Mouse (Mus musculus) intestine, postnatal 0 days (tissue): ENCODE results near the gene Rhd. TPM values are rescaled to one million over a fixed set of nuclear protein-coding genes. Genes with fewer than 3 reads are reported as not detected.
A peak's percentile ranks its signal among the peaks of the same experiment; 100 is the strongest.

Source experiments
- ATAC-seq: fragments of 200-750 bp; cut with Nextera tagmentation; 2 replicates; pipeline ENCODE4 v1.8.0; 2017; ENCODE audit warnings: mild to moderate bottlenecking, moderate TSS enrichment, moderate library complexity
- H3K27ac ChIP-seq: fragments of 300-500 bp; sonication (generic); 2 replicates; pipeline ENCODE4 v1.5.1; 2014; ENCODE audit warnings: mild to moderate bottlenecking, low read depth, low read length, moderate library complexity
- H3K27me3 ChIP-seq: fragments of 300-500 bp; sonication (generic); replicated peaks from 2 replicates; pipeline ENCODE4 v1.6.1; 2014; ENCODE audit warnings: low read length, mixed read lengths; ENCODE audit not compliant: control insufficient read depth, insufficient read depth
- H3K36me3 ChIP-seq: fragments of 300-500 bp; sonication (generic); 2 replicates; pipeline ENCODE4 v1.6.1; 2014; ENCODE audit warnings: mild to moderate bottlenecking, moderate library complexity; ENCODE audit not compliant: control insufficient read depth, insufficient read depth
- H3K4me1 ChIP-seq: fragments of 300-500 bp; sonication (generic); replicated peaks from 2 replicates; pipeline ENCODE4 v1.6.1; 2014; ENCODE audit warnings: antibody characterized with exemption, low read length, mixed read lengths; ENCODE audit not compliant: control insufficient read depth, insufficient read depth
- H3K4me2 ChIP-seq: fragments of 300-500 bp; sonication (generic); replicated peaks from 2 replicates; pipeline ENCODE4 v1.6.1; 2014; ENCODE audit warnings: low read depth, mild to moderate bottlenecking, moderate library complexity
- H3K4me3 ChIP-seq: fragments of 300-500 bp; sonication (generic); 2 replicates; pipeline ENCODE4 v1.5.1; 2014; ENCODE audit warnings: low read depth, low read length
- H3K9ac ChIP-seq: fragments of 300-500 bp; sonication (generic); 2 replicates; pipeline ENCODE4 v1.6.1; 2014; ENCODE audit warnings: mild to moderate bottlenecking, low read depth, low read length
- H3K9me3 ChIP-seq: fragments of 300-500 bp; sonication (generic); 2 replicates; pipeline ENCODE4 v1.6.1; 2016; ENCODE audit warnings: mixed run types; ENCODE audit not compliant: control insufficient read depth
- CTCF ChIP-seq: sonication (generic); IDR thresholded peaks from 2 replicates; pipeline ENCODE4 v1.5.1; 2016; ENCODE audit warnings: low read depth, mild to moderate bottlenecking, control low read depth, antibody characterized with exemption, moderate library complexity
- WGBS: fragments of 180-500 bp; shearing (Covaris S2); extraction: QIAGEN DNeasy Blood & Tissue Kit; methylation state at CpG from one replicate; pipeline ENCODE4 v1.1.7; 2014; 5-methylcytosine and 5-hydroxymethylcytosine counted together
- polyA plus RNA-seq: library from polyadenylated mRNA; unstranded; fragments of >200 nt; fragmentation: Nextera tagmentation; extraction: Ambion mirVana; gene quantifications from 2 replicates; pipeline ENCODE4 v1.2.1, GENCODE M21; 2015

Gene Rhd
- polyA plus RNA-seq, 1 experiment from 2014 or later = 0.10 TPM

DNA sequence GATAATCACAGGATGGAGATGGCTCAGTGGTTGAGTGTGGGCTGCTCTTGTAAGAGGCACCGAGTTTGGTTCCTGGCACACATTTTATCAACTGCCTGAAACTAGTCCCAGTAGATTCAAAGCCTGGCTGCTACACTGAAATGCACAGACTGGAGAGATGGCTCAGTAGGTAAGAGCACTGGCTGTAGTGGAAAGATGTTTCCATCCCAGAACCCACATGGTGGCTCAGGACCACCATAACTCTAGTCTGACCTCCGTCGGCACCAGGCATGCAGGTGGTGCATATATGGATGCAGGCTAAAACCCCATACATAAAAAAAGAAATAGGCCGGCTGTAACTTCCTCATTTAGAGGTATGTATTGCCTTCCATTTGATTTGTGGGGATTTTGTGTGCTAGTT is 65.2 kb downstream of the Rhd start:
- no peak overlapping the region for H3K4me2 ChIP-seq
- H3K4me3 ChIP-seq = no peak overlapping the region
- ATAC-seq = no peak
- H3K9me3 ChIP-seq = no peaks in the 10 kb centered on the region
- H3K4me1 ChIP-seq = peaks cover 7% of the 10 kb centered on the region; the same call in 1 of the 2 replicates
- no peak overlapping the region for H3K27ac ChIP-seq
- H3K36me3 ChIP-seq = peaks cover 40% of the 10 kb centered on the region
- H3K9ac ChIP-seq = no peak overlapping the region
- no peaks in the 10 kb centered on the region for H3K27me3 ChIP-seq
- WGBS = 70% methylated on average over 4 of the region's 4 CpGs
- no peak for TF ChIP-seq CTCF

DNA sequence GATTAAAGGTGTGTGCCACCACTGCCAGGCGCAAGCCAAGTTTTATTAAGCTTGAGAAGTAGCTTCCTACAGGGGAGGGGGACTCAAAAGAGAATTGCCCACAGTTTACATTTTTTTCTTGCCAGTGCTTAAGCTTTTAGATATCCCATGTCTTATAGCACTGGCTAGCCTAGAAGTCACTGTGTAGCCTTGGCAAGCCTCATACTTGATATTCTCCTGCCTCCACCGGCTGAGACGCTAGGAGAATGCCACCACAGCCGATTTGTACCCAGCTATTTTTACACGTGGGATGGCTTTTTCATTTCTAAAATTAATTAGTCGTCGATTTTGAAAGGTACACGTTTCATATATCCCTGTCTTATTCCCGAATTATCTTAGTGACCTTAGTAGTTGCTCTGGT is 65.9 kb downstream of the Rhd start:
- Histone ChIP-seq H3K4me3 (peak overlapping the region; percentile 85), H3K4me1 (peaks cover 5% of the 10 kb centered on the region; the same call in 1 of the 2 replicates), H3K27ac (peak overlapping the region; percentile 92; the same call in 1 of the 2 replicates), H3K9ac (peak overlapping the region; percentile 11), H3K4me2 (peak overlapping the region; percentile 77), H3K27me3 (no peaks in the 10 kb centered on the region), H3K9me3 (no peaks in the 10 kb centered on the region), H3K36me3 (peaks cover 45% of the 10 kb centered on the region)
- WGBS = 22% methylated on average over 9 of the region's 9 CpGs
- no peak; the same call in 1 of the 2 replicates for ATAC-seq
- no peak for TF ChIP-seq CTCF

DNA sequence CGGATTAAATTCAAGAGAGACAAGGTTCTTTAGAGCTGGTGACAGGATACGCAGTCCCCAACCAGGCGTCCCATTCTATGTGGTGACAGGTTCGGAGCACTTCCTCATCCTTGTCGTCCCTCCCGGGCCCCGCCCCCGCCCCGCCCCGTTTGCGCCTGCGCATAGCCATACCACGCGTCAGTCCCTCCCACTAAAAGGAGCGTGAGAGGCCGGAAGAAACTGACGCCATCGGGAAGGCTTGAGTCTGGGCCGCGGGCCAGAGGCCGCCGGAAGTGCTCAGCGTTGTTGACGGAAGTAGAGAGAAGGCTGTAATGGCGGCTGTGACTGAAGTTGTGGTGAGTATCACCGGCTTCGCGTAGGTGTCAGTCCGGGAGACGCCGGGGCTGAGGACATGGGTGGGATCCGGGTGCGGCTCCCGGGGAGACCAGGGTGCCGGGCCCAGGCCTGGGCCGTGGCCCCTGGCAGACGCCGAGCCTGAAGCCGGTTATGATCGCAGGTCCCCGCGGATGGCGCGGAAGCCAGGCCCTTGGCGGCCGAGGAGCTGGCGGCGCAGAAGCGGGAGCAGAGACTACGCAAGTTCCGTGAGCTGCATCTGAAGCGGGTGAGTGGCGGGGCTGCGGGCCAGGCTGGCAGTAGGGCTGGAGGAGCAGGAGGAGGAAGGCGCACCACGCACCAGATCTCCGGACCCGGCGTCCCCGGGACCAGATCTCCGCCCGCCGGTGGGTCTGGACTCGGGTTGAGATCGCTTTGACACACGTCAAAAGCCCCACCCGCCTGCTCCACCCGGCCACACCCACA is 66.5 kb downstream of the Rhd start, which contains the start of gene Syf2:
Syf2 (plus strand) TSS at position 215 of the 798 bp plus-strand sequence.
- no peak for TF ChIP-seq CTCF
- Histone ChIP-seq H3K9ac (peak within 1 kb of the TSS; percentile 75), H3K4me2 (peak within 1 kb of the TSS; percentile 77), H3K27ac (peak within 1 kb of the TSS; percentile 92), H3K9me3 (no peaks in the 10 kb centered on the region), H3K4me1 (peaks cover 4% of the 10 kb centered on the region; the same call in 1 of the 2 replicates), H3K4me3 (peak within 1 kb of the TSS; percentile 85), H3K27me3 (no peaks in the 10 kb centered on the region), H3K36me3 (peaks cover 45% of the 10 kb centered on the region)
- under 1% methylated on average over 68 of the region's 68 CpGs for WGBS
- peak; percentile 94 for ATAC-seq

DNA sequence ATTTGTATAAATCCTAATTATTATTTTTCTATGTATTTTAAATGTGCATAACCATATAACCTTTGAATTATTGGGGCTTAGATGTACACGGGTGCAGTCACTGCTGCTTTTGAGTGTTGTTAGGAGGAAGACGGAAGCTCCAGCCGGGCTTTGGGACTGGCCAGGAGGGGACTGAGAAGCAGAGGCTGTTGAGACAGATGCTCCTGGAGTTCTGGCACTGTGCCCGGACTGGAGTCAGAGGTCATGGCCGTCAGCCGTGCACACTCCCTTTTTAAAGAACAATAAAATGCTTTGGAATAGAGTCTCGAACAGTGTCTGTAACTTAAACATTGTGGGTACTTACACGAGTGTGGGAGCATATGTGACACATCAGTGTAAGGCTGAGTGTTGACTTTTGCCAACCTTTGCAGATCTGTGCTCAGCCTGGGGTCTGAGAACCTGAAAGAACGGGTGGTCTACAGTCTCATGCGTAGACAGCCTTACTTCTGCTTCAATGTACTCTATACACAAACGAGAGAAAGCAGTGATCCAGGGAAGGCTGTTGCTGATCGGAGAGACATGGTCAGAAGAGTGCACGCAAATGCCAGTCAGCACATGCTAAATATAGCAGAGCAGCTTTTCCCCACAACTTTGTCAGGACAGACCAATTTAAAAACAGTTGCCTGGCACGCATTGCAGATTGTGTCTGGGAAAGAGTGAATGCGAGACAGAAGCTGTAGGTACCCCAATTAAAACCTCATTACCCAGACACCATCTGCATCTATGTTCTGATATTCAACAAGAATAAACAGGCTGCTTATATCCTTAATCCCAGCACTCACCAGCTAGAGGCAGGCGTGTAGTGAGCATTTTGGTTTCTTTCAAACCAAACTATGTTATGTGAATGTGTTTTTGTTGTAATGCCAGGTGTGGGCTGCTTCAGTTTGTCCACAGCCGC is 73.2 kb downstream of the Rhd start:
- H3K4me2 ChIP-seq = no peak overlapping the region
- H3K27ac ChIP-seq = no peak overlapping the region
- no peaks in the 10 kb centered on the region for H3K27me3 ChIP-seq
- H3K36me3 ChIP-seq = peaks cover 37% of the 10 kb centered on the region
- H3K9ac ChIP-seq = no peak overlapping the region
- WGBS = 47% methylated on average over 17 of the region's 17 CpGs
- TF ChIP-seq CTCF = no peak
- 0 out of 2 replicates have a peak, but pooled peaks have one; percentile 9 for ATAC-seq
- H3K9me3 ChIP-seq = no peaks in the 10 kb centered on the region
- no peaks in the 10 kb centered on the region for H3K4me1 ChIP-seq
- H3K4me3 ChIP-seq = no peak overlapping the region

DNA sequence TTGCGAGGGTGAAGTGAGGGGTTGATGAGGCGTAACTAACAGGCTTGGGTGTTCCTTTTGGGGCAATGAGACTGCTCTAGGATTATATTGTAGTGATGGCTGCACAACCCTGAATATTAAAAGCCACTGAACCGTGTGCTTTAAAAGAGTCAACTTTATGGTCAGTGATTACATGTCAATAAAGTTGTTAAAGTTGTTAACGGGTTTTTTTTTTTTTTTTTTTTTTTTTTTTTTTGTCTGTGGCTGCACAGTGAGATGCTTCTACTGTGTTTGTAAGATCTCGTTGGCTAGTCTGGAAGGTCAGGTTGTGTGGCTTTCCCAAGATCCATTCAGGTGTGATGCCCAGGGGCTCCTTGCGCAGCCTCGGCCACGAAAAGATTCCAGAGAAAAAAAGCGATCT is 75.6 kb downstream of the Rhd start:
- Histone ChIP-seq H3K27me3 (peaks cover 18% of the 10 kb centered on the region), H3K4me2 (no peak overlapping the region), H3K36me3 (peaks cover 28% of the 10 kb centered on the region), H3K4me1 (no peaks in the 10 kb centered on the region), H3K9me3 (no peaks in the 10 kb centered on the region), H3K9ac (no peak overlapping the region), H3K27ac (no peak overlapping the region), H3K4me3 (no peak overlapping the region)
- 56% methylated on average over 9 of the region's 9 CpGs for WGBS
- no peak for TF ChIP-seq CTCF
- no peak for ATAC-seq
